Mouse (Mus musculus) embryo, embryonic 10 days (tissue): ENCODE measurements around the gene Ccdc33.

Source experiments
- DNase-seq: peaks from one replicate; pipeline ENCODE4 v3.0.0-alpha.2; 2015; ENCODE audit warnings: low spot score

Gene Ccdc33

GRCm38 (mm10) chr9:58091623-58092425 lies 26.8 kb downstream of the Ccdc33 start:
- no peak for DNase-seq

GRCm38 (mm10) chr9:58087277-58087998 lies 31.2 kb downstream of the Ccdc33 start:
- DNase-seq = no peak

- no peak for DNase-seq
Observed at GRCm38 (mm10) chr9:58086861-58087260, 31.8 kb downstream of the Ccdc33 start.

GRCm38 (mm10) chr9:58086203-58086602 lies 32.4 kb downstream of the Ccdc33 start:
- DNase-seq = no peak

- no peak for DNase-seq
Observed at GRCm38 (mm10) chr9:58085074-58085473, 33.5 kb downstream of the Ccdc33 start.

- no peak for DNase-seq
Observed at GRCm38 (mm10) chr9:58084586-58084985, 34.0 kb downstream of the Ccdc33 start.

GRCm38 (mm10) chr9:58074561-58074960 lies 44.1 kb downstream of the Ccdc33 start:
- DNase-seq = no peak

GRCm38 (mm10) chr9:58067546-58067945 lies 51.1 kb downstream of the Ccdc33 start:
- DNase-seq = no peak

- DNase-seq = no peak
Observed at GRCm38 (mm10) chr9:58066731-58067095, 51.9 kb downstream of the Ccdc33 start.

GRCm38 (mm10) chr9:58065977-58066730 lies 52.5 kb downstream of the Ccdc33 start:
- DNase-seq = no peak

- DNase-seq = no peak
Observed at GRCm38 (mm10) chr9:58065532-58065931, 53.1 kb downstream of the Ccdc33 start.

- DNase-seq = no peak
Observed at GRCm38 (mm10) chr9:58063531-58063930, 55.1 kb downstream of the Ccdc33 start, which contains the start of gene Stra6. Gene Stra6, plus strand, starts transcription at chr9:58063788.

- DNase-seq = peak; percentile 73
Observed at GRCm38 (mm10) chr9:58060677-58061667, 57.7 kb downstream of the Ccdc33 start.

- no peak for DNase-seq
Observed at GRCm38 (mm10) chr9:58059920-58060319, 58.7 kb downstream of the Ccdc33 start.

GRCm38 (mm10) chr9:58055666-58056065 lies 63.0 kb downstream of the Ccdc33 start:
- no peak for DNase-seq

- DNase-seq = no peak
Observed at GRCm38 (mm10) chr9:58054032-58054431, 64.6 kb downstream of the Ccdc33 start.

- no peak for DNase-seq
Observed at GRCm38 (mm10) chr9:58053544-58053943, 65.1 kb downstream of the Ccdc33 start.

- peak; percentile 90 for DNase-seq
Observed at GRCm38 (mm10) chr9:58053102-58053501, 65.5 kb downstream of the Ccdc33 start.

GRCm38 (mm10) chr9:58051937-58052336 lies 66.7 kb downstream of the Ccdc33 start:
- peak; percentile 51 for DNase-seq

- no peak for DNase-seq
Observed at GRCm38 (mm10) chr9:58049861-58050260, 68.8 kb downstream of the Ccdc33 start.

- DNase-seq = no peak
Observed at GRCm38 (mm10) chr9:58049186-58049585, 69.4 kb downstream of the Ccdc33 start.
